ENCODE assay signal across 22 mouse cellular contexts in the genomic region with DNA sequence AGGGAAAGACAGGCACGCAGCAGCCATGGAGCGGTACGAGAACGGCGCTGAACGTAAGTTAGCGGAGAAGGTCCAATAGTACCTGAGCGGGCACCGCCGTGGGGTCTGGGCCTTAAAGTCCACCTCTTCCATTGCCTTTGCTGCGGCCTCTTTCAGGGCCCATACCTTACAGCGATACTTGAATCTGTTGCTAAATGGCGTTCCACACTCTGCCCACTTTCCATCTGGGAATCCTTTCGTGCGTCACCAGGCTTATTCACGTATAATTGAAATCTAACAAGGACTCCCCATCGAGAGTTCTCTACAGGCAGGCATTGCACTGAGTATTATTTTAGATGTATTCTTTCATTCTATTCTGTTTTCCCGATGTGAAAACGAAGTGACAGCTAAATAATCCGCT.
DNase-seq lines count a peak whose midpoint lies in the region; ATAC-seq lines count a peak whose summit lies in the region.
"Had no signal": no experiment of that assay in that cellular context is flagged by ENCODE, and none has a peak within 500 bp of the region (broad histone marks: within the 10 kb centered on the region; RNA-seq: fewer than 3 reads in every experiment).

No protein-coding gene starts in this region.

- intact Hi-C loops in left cerebral cortex, postnatal 25 days (cut with DNase I): loop anchor here (5.0 kb wide), 2 partner anchors 33 to 98 kb away; a partner anchor contains a TSS

- no peak for ATAC-seq in megakaryocyte-erythroid progenitor cell, adult 5-6 weeks (replicated peaks; ENCODE audit: low FRiP score, low TSS enrichment, poor library complexity, severe bottlenecking)
- no peak for ATAC-seq in granulocyte monocyte progenitor cell, adult 5-6 weeks (replicated peaks; ENCODE audit: poor library complexity, severe bottlenecking)
- ATAC-seq: activated CD4-positive, CD25-positive, alpha-beta regulatory T cell, adult 4 months; Patski had no signal

- peak; percentile 64 for DNase-seq in right cerebral cortex, adult 18-20 months
- no peak for DNase-seq in right cerebral cortex, postnatal 4 days
- DNase-seq in frontal cortex, adult 2 months (ENCODE audit: extremely low spot score in 1 of 2, low spot score in 1 of 2): peak; percentile 32 to 70
- peak; percentile 28 to 89 for DNase-seq in left cerebral cortex, postnatal 25 days (ENCODE audit: low spot score in 2 of 2)
- peak; percentile 39 to 49 for DNase-seq in right cerebral cortex, postnatal 36 days (ENCODE audit: low spot score in 2 of 2)
- no peak for DNase-seq in spleen, adult 12 weeks (ENCODE audit: low spot score)
- DNase-seq: adrenal gland, postnatal 14 days; B cell, adult 2 months; cerebellum, adult 11 months; cerebellum, postnatal 14 days; gastrocnemius, postnatal 36 days; heart, postnatal 14 days; kidney, adult 8-10 months; kidney, postnatal 14 days; liver, embryonic 13.5 days; lung, embryonic 14.5 days; lung, postnatal 4 days; thymus, postnatal 36 days had no signal

Comparison
In these comparisons a context has a peak if more than half of its experiments do, and no peak if none do; other contexts are left out.
1. DNase-seq: peak in right cerebral cortex, adult 18-20 months (single experiment), frontal cortex, adult 2 months (2 of 2), left cerebral cortex, postnatal 25 days (2 of 2) and right cerebral cortex, postnatal 36 days (2 of 2); none in right cerebral cortex, postnatal 4 days (single experiment) and spleen, adult 12 weeks (single experiment).